Mouse (Mus musculus) gastrocnemius, postnatal 36 days (tissue): ENCODE results near the gene Cbll1. TPM values are rescaled to one million over a fixed set of nuclear protein-coding genes. Genes with fewer than 3 reads are reported as not detected.
A peak's percentile ranks its signal among the peaks of the same experiment; 100 is the strongest.

Source experiments
- DNase-seq, 2 experiments: peaks; one replicate each; pipeline ENCODE4 v3.0.0; 2022
- intact Hi-C: fragments of 180-260 bp; cut with DNase I; formaldehyde crosslinking; loops from one replicate; pipeline ENCODE4 v1.15.1; 2025
- long read RNA-seq, 2 experiments: library from polyadenylated mRNA; stranded (forward); transcript quantifications; one replicate each; pipeline ENCODE4 v2.0.0; 2021
- total RNA-seq, 2 experiments: library from RNA; stranded (reverse); gene quantifications; 2 replicates each; pipeline ENCODE4 v1.2.3; 2021

The Cbll1 gene
- 10 to 100 TPM in 1 of 2 experiments, 1 to 10 TPM in 1; 7.5 to 10.6 TPM for total RNA-seq
- long read RNA-seq, experiment 1, partial matches to known transcripts = 0 of 6 reads
- long read RNA-seq, experiment 1, other reads (novel, unspliced or antisense) = 5 of 6 reads
- long read RNA-seq, experiment 2, partial matches to known transcripts = 0 of 3 reads
- long read RNA-seq, experiment 2, other reads (novel, unspliced or antisense) = 2 of 3 reads

GRCm38 (mm10) chr12:31499314-31500131, at the start of gene Cbll1:
Gene Cbll1, minus strand, starts transcription at chr12:31499616.
- intact Hi-C loops = loop anchor here (10.0 kb wide), 2 partner anchors 125 to 135 kb away; partner anchors contain the start of gene Bcap29
- DNase-seq = peak; percentile 92 to 94

GRCm38 (mm10) chr12:31546061-31546460, 46.6 kb upstream of the Cbll1 start:
- intact Hi-C loops = no loop called here
- no peak for DNase-seq

- no peak for DNase-seq
These were observed 45.8 kb upstream of the Cbll1 start for GRCm38 (mm10) chr12:31545219-31545618.

GRCm38 (mm10) chr12:31541541-31541940, 42.1 kb upstream of the Cbll1 start:
- intact Hi-C loops = no loop called here
- no peak for DNase-seq

More at GRCm38 (mm10) chr12:31545219-31545618, 45.8 kb upstream of the Cbll1 start:
- intact Hi-C loops = no loop called here

- intact Hi-C loops = no loop called here
- no peak for DNase-seq
These were observed 40.4 kb upstream of the Cbll1 start for GRCm38 (mm10) chr12:31539783-31540182.

GRCm38 (mm10) chr12:31537515-31538230, 38.3 kb upstream of the Cbll1 start:
- intact Hi-C loops = no loop called here
- peak; percentile 19 to 36 for DNase-seq

- DNase-seq = no peak
- intact Hi-C loops = no loop called here
These were observed 34.8 kb upstream of the Cbll1 start for GRCm38 (mm10) chr12:31534060-31534843.

- intact Hi-C loops = no loop called here
- no peak for DNase-seq
These were observed 33.9 kb upstream of the Cbll1 start for GRCm38 (mm10) chr12:31533218-31533908.

GRCm38 (mm10) chr12:31532054-31532453, 32.6 kb upstream of the Cbll1 start:
- intact Hi-C loops = no loop called here
- DNase-seq = no peak

- intact Hi-C loops = no loop called here
- DNase-seq = no peak
These were observed 28.0 kb upstream of the Cbll1 start for GRCm38 (mm10) chr12:31527407-31527806.

- no peak for DNase-seq
- intact Hi-C loops = no loop called here
These were observed 22.0 kb upstream of the Cbll1 start for GRCm38 (mm10) chr12:31521371-31521770.

- intact Hi-C loops = no loop called here
- DNase-seq = no peak
These were observed 20.7 kb upstream of the Cbll1 start for GRCm38 (mm10) chr12:31520119-31520518.

GRCm38 (mm10) chr12:31513724-31514503, 14.5 kb upstream of the Cbll1 start:
- intact Hi-C loops = no loop called here
- DNase-seq = no peak

- intact Hi-C loops = no loop called here
- no peak for DNase-seq
These were observed 13.4 kb upstream of the Cbll1 start for GRCm38 (mm10) chr12:31512634-31513411.

GRCm38 (mm10) chr12:31511218-31511617, 11.8 kb upstream of the Cbll1 start:
- intact Hi-C loops = no loop called here

GRCm38 (mm10) chr12:31508496-31508895, 9.1 kb upstream of the Cbll1 start:
- intact Hi-C loops = loop anchor here (2.0 to 10.0 kb wide), 5 partner anchors 49 to 419 kb away; partner anchors contain the start of genes Bcap29 and Slc26a4
- no peak for DNase-seq

More at GRCm38 (mm10) chr12:31511218-31511617, 11.8 kb upstream of the Cbll1 start:
- no peak for DNase-seq

- intact Hi-C loops = loop anchor here (2.0 to 10.0 kb wide), 5 partner anchors 49 to 419 kb away; partner anchors contain the start of genes Bcap29 and Slc26a4
- DNase-seq = no peak
These were observed 8.4 kb upstream of the Cbll1 start for GRCm38 (mm10) chr12:31507718-31508364.
